Mouse (Mus musculus) liver, embryonic 14.5 days (tissue): ENCODE measurements at regions not wholly inside any gene's neighbourhood (a gene's known extent, or its start where the extent isn't known, plus 50 kb on each side); places are given as distances from the start of the nearest gene placed in this dataset.

Experiments used
- CTCF ChIP-seq: IDR thresholded peaks from 2 replicates; pipeline ENCODE4 v1.5.1; 2016; ENCODE audit warnings: antibody characterized with exemption, low read depth, control low read depth
- EP300 ChIP-seq: IDR thresholded peaks from 2 replicates; pipeline ENCODE4 v1.6.1; 2016; ENCODE audit warnings: antibody characterized with exemption, low read depth

DNA sequence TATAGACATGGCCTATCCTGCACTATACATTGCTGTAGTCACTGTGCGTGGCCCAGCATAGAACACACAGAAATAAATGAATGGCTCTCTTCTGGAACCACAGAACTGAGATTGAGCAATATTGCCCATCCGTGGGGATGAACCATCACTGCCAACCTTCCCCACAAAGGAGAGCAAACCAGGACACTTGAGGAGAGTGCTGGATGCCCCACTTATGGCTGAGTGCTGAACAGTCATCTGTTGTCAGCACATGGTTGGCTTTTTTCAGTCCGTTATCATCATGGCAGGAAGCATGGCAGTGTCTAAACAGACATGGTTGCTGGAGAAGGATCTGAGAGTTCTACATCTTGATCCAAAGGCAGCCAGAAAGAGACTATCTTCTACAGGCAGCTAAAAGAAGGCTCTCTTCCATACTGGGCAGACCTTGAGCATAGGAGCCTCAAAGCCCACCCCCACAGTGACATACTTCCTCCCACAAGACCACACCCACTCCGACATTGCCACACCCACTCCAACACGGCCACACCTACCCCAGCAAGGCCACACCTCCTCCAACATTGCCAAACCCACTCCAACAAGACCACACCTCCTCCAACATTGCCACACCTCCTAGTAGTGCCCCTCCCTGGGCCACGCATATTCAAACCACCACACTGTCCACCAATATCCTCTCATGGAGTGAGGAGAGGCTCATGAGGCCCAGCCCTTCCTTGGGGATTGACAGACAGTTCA is 97.3 kb downstream of the Suds3 start:
- no peak for TF ChIP-seq CTCF
- no peak for TF ChIP-seq EP300
